8 mouse cellular contexts compared by ENCODE assay signal in the genomic region with DNA sequence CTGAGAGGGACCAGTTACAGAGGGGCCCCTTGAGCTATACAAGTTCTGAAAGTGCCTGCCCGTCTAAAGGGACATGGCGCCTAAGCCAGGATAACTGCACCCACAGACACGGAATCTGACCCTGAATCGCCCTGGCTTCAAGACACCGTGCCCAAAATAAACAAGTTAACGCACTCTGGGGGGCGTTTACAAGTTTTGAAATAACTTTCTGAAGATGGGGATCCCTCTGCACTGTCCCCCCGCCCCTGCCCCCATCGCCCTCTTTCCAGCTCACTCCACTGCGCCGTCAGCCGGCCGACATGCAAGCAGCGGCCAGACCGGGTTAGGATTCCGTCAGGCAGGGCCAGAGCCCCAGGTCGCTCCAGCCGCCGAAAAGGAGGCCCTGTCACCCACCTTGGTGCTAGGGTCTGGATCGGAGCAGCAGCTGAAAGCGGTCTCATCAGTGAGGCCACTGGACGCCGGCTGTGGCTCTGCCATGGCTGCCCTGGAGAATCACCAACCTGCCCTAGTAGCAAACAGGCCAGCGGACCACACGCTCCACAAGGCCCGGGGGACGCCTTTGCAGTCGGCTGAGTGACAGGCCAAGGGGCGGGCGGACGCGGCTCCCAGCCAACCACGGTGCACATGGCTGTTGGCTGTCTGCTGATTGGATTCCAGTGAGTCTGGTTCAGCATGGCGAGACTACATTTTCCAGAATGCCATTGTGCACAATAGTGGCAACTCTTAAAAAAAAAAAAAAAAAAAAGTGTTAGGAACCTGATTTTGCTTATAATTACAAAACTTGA. TPM values are rescaled to one million over a fixed set of nuclear protein-coding genes. Genes with fewer than 3 reads are reported as not detected.
DNase-seq lines count a peak whose midpoint lies in the region; ATAC-seq lines count a peak whose summit lies in the region.

No protein-coding gene starts in this region.

- under 1% methylated on average over 34 of the region's 34 CpGs for WGBS in forebrain, embryonic 11.5 days
- under 1% methylated on average over 34 of the region's 34 CpGs for WGBS in heart, embryonic 16.5 days
- WGBS in liver, embryonic 15.5 days (ENCODE audit: insufficient replicate concordance) = under 1% methylated on average over 34 of the region's 34 CpGs
- WGBS in neural tube, embryonic 12.5 days = under 1% methylated on average over 34 of the region's 34 CpGs

- peak; percentile 100 for ATAC-seq in forebrain, embryonic 11.5 days (replicated peaks; ENCODE audit: low FRiP score)
- ATAC-seq in heart, embryonic 16.5 days (replicated peaks; ENCODE audit: extremely low read depth, insufficient read depth, low FRiP score) = peak; percentile 100
- ATAC-seq in liver, embryonic 15.5 days (ENCODE audit: insufficient read depth) = peak; percentile 93
- peak; percentile 100 for ATAC-seq in neural tube, embryonic 12.5 days (ENCODE audit: low FRiP score, low read depth)

- H3K9ac ChIP-seq in forebrain, embryonic 11.5 days (ENCODE audit: low read length) = peak overlapping the region; percentile 86
- H3K9ac ChIP-seq in heart, embryonic 16.5 days (ENCODE audit: low read length) = peak overlapping the region; percentile 94
- peak overlapping the region; percentile 82 for H3K9ac ChIP-seq in liver, embryonic 15.5 days
- H3K9ac ChIP-seq in neural tube, embryonic 12.5 days = peak overlapping the region; percentile 77

- peak overlapping the region; percentile 7; the same call in 1 of the 2 replicates for H3K27ac ChIP-seq in forebrain, embryonic 11.5 days (ENCODE audit: low read depth, low read length)
- H3K27ac ChIP-seq in heart, embryonic 16.5 days (ENCODE audit: low read length) = peak overlapping the region; percentile 93
- H3K27ac ChIP-seq in liver, embryonic 15.5 days (replicated peaks) = peak overlapping the region; percentile 93
- peak overlapping the region; percentile 46; the same call in 1 of the 2 replicates for H3K27ac ChIP-seq in neural tube, embryonic 12.5 days

- peaks cover 8% of the 10 kb centered on the region; the same call in 1 of the 2 replicates for H3K4me1 ChIP-seq in forebrain, embryonic 11.5 days (replicated peaks; ENCODE audit: control insufficient read depth, insufficient read depth, low read length)
- peaks cover 19% of the 10 kb centered on the region for H3K4me1 ChIP-seq in heart, embryonic 16.5 days (ENCODE audit: control insufficient read depth, insufficient read depth, low read length)
- H3K4me1 ChIP-seq in liver, embryonic 15.5 days (replicated peaks) = peaks cover 83% of the 10 kb centered on the region
- H3K4me1 ChIP-seq in neural tube, embryonic 12.5 days = peaks cover 20% of the 10 kb centered on the region

- no peaks in the 10 kb centered on the region for H3K9me3 ChIP-seq in forebrain, embryonic 11.5 days (ENCODE audit: control insufficient read depth, low read length)
- H3K9me3 ChIP-seq in heart, embryonic 16.5 days (replicated peaks; ENCODE audit: control insufficient read depth, low read length) = peaks cover 5% of the 10 kb centered on the region; the same call in 1 of the 2 replicates
- no peaks in the 10 kb centered on the region for H3K9me3 ChIP-seq in liver, embryonic 15.5 days (replicated peaks)
- H3K9me3 ChIP-seq in neural tube, embryonic 12.5 days = no peaks in the 10 kb centered on the region

- DNase-seq in CD8-positive naive resting alpha-beta T cell, adult 2 months (ENCODE audit: low read depth in 2 of 2, low spot score in 2 of 2) = peak; percentile 94 to 98
- DNase-seq in c-Kit-positive CD71-positive TER-119-negative erythroid progenitor cells, embryonic 14.5 days (ENCODE audit: low read depth) = peak; percentile 98
- peak; percentile 98 for DNase-seq in forebrain, embryonic 11.5 days (ENCODE audit: low spot score)
- DNase-seq in kidney, postnatal 36 days = peak; percentile 100
- peak; percentile 95 for DNase-seq in telencephalon, adult 2 months (ENCODE audit: low read depth, low spot score)

- H3K27me3 ChIP-seq in forebrain, embryonic 11.5 days (ENCODE audit: control insufficient read depth, insufficient read depth, low read length) = no peaks in the 10 kb centered on the region
- no peaks in the 10 kb centered on the region for H3K27me3 ChIP-seq in heart, embryonic 16.5 days (ENCODE audit: control insufficient read depth, insufficient read depth, low read length)
- no peaks in the 10 kb centered on the region for H3K27me3 ChIP-seq in liver, embryonic 15.5 days
- H3K27me3 ChIP-seq in neural tube, embryonic 12.5 days (replicated peaks) = no peaks in the 10 kb centered on the region

- peak overlapping the region; percentile 61 for H3K4me3 ChIP-seq in forebrain, embryonic 11.5 days (ENCODE audit: low read depth, low read length)
- peak overlapping the region; percentile 84 for H3K4me3 ChIP-seq in heart, embryonic 16.5 days (ENCODE audit: low read length)
- H3K4me3 ChIP-seq in liver, embryonic 15.5 days (replicated peaks) = peak overlapping the region; percentile 75
- peak overlapping the region; percentile 68 for H3K4me3 ChIP-seq in neural tube, embryonic 12.5 days

- H3K36me3 ChIP-seq in forebrain, embryonic 11.5 days (ENCODE audit: control insufficient read depth, insufficient read depth, low read length) = no peaks in the 10 kb centered on the region
- 0 out of 2 replicates have a peak, but pooled peaks cover 2% of the 10 kb centered on the region for H3K36me3 ChIP-seq in heart, embryonic 16.5 days (ENCODE audit: control insufficient read depth, insufficient read depth)
- H3K36me3 ChIP-seq in liver, embryonic 15.5 days (replicated peaks) = peaks cover 10% of the 10 kb centered on the region
- H3K36me3 ChIP-seq in neural tube, embryonic 12.5 days = no peaks in the 10 kb centered on the region

- peak overlapping the region; percentile 60 for H3K4me2 ChIP-seq in forebrain, embryonic 11.5 days (ENCODE audit: low read depth, low read length, severe bottlenecking)
- H3K4me2 ChIP-seq in heart, embryonic 16.5 days (ENCODE audit: low read depth, low read length) = peak overlapping the region; percentile 70
- peak overlapping the region; percentile 69 for H3K4me2 ChIP-seq in liver, embryonic 15.5 days
- H3K4me2 ChIP-seq in neural tube, embryonic 12.5 days (replicated peaks) = peak overlapping the region; percentile 67

RNA-seq across cellular contexts. Expression of a gene that starts 11.9 kb away (rescaled TPM):
- polyA plus RNA-seq in forebrain, embryonic 11.5 days (2014; fragmentation: Nextera tagmentation; extraction: Ambion mirVana) = 0.76 and 2.5 TPM in 2 replicates
- 1.9 and 2.9 TPM in 2 replicates for polyA plus RNA-seq in heart, embryonic 16.5 days (2015; fragmentation: Nextera tagmentation; extraction: Ambion mirVana)
- 1.1 and 1.4 TPM in 2 replicates for polyA plus RNA-seq in liver, embryonic 15.5 days (2015; fragmentation: Nextera tagmentation; extraction: Ambion mirVana)
- 0.84 and 1.4 TPM in 2 replicates for polyA plus RNA-seq in neural tube, embryonic 12.5 days (2016; fragmentation: Nextera tagmentation; extraction: Ambion mirVana)

RNA-seq across cellular contexts. Expression of a gene that starts 14.4 kb away (rescaled TPM):
- 264 and 288 TPM in 2 replicates for polyA plus RNA-seq in forebrain, embryonic 11.5 days (2014; fragmentation: Nextera tagmentation; extraction: Ambion mirVana)
- polyA plus RNA-seq in heart, embryonic 16.5 days (2015; fragmentation: Nextera tagmentation; extraction: Ambion mirVana) = 189 and 198 TPM in 2 replicates
- polyA plus RNA-seq in liver, embryonic 15.5 days (2015; fragmentation: Nextera tagmentation; extraction: Ambion mirVana) = 234 and 243 TPM in 2 replicates
- polyA plus RNA-seq in neural tube, embryonic 12.5 days (2016; fragmentation: Nextera tagmentation; extraction: Ambion mirVana) = 183 and 190 TPM in 2 replicates

RNA-seq across cellular contexts. Expression of a gene that starts 36.0 kb away (rescaled TPM):
- polyA plus RNA-seq in forebrain, embryonic 11.5 days (2014; fragmentation: Nextera tagmentation; extraction: Ambion mirVana) = 63.4 and 63.9 TPM in 2 replicates
- polyA plus RNA-seq in heart, embryonic 16.5 days (2015; fragmentation: Nextera tagmentation; extraction: Ambion mirVana) = 38.9 and 41.2 TPM in 2 replicates
- polyA plus RNA-seq in liver, embryonic 15.5 days (2015; fragmentation: Nextera tagmentation; extraction: Ambion mirVana) = 12.2 and 15.4 TPM in 2 replicates
- polyA plus RNA-seq in neural tube, embryonic 12.5 days (2016; fragmentation: Nextera tagmentation; extraction: Ambion mirVana) = 88.6 and 96.6 TPM in 2 replicates

Comparison
In these comparisons a context has a peak if more than half of its experiments do, and no peak if none do; other contexts are left out.
1. Peak in every context shown above with its lines: DNase-seq, ATAC-seq, H3K4me3 ChIP-seq and H3K27ac ChIP-seq.
2. H3K27ac ChIP-seq: peak in every context shown above with its lines; median percentile 93 in heart, embryonic 16.5 days; 93 in liver, embryonic 15.5 days; 46 in neural tube, embryonic 12.5 days; 7 in forebrain, embryonic 11.5 days.